Mouse (Mus musculus) kidney, adult 2 months (tissue): ENCODE data around the gene Ssb.
A peak's percentile ranks its signal among the peaks of the same experiment; 100 is the strongest.

Experiments
- CTCF ChIP-seq: fragments of 200-500 bp; conservative IDR thresholded peaks from 2 replicates; pipeline ENCODE4 v1.5.1; 2011; ENCODE audit warnings: low read depth, mild to moderate bottlenecking, control low read depth, low read length, moderate library complexity, mixed read lengths; ENCODE audit not compliant: insufficient read depth, insufficient read length
- POLR2A ChIP-seq: fragments of 200-500 bp; IDR thresholded peaks from one replicate; pipeline ENCODE4 v1.6.1; 2011; ENCODE audit warnings: low read depth, low read length, control low read depth

- TF ChIP-seq CTCF (peak; percentile 41), POLR2A (no peak)
These were observed 34.3 kb downstream of the Ssb start for GRCm38 (mm10) chr2:69895502-69896223.
